Mouse (Mus musculus) leukemia stem cell, adult 10-12 weeks (primary cell): Measurements from ENCODE around the gene Etv3. TPM values are rescaled to one million over a fixed set of nuclear protein-coding genes. Genes with fewer than 3 reads are reported as not detected.

Experiments used
- polyA plus RNA-seq: library from polyadenylated mRNA; stranded (reverse); fragments of >175 nt; gene quantifications from 2 replicates; pipeline ENCODE4 v1.2.3, GENCODE M21; 2012; ENCODE audit warnings: low replicate concordance

Gene Etv3
- polyA plus RNA-seq, result 7.1 and 16.5 TPM in 2 replicates

DNA sequence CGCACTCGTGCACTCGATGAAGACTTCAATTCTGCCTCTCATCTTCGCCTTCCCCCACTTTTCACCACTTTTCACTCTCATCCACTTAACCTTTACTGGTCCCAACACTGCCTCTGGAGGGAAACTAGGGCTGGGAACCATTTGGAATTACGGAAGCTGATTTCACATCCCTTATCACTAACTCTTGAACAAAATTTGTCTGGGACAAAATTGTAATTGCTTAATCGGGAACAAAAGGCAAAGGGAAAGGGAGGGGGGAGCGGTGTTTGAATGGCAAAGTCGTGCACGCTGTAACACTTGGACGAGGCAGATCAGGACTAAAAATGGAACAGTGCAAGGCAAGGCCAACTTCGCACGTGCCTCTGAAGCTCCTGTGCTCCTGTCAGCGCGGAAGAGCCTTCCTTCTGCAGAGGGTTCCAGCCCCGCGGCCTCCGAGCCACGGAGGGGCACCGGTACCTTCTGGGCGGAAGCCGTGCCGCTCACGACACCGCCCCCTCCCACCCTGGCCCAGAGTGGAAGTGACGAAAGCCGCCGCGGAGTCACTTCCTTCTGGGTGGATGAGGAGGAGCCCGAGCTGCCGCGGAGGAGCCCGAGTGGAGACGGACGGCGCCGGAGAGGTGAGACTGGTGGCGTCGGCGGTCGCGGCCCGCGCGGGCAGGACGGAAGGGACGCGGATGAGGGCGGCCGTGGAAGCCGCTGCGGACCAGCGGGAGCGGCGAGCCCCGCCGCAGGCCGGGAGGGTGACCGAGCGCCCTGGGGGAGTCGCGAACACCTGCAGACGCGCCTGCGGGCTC lies at the start of gene Etv3:
Gene Etv3, plus strand, starts transcription at position 365 of the 794 bp plus-strand sequence.

Other genes with a start within 250 kb of the Etv3 start
- 12.2 and 13.4 TPM in 2 replicates for gene Cd5l, start 167.5 kb upstream of the Etv3 start, polyA plus RNA-seq
- gene Fcrl1, start 149.0 kb upstream of the Etv3 start, polyA plus RNA-seq, result 2.4 and 13.5 TPM in 2 replicates
- 0.09 TPM in 1 of 2 replicates, not detected in the other for gene Fcrl5, start 89.6 kb upstream of the Etv3 start, polyA plus RNA-seq
- gene Arhgef11, start 92.2 kb downstream of the Etv3 start, polyA plus RNA-seq, result 2.0 and 3.4 TPM in 2 replicates
- 2.1 TPM in 1 of 2 replicates, not detected in the other for gene Lrrc71, start 223.2 kb downstream of the Etv3 start, polyA plus RNA-seq